Mouse (Mus musculus): ENCODE measurements around the gene Morn2.
"Not testable (repeated sequence)": the region's sequence is repeated elsewhere in the genome, so short reads cannot be mapped to it uniquely, and the experiment has no call there.

Morn2 gene

DNA sequence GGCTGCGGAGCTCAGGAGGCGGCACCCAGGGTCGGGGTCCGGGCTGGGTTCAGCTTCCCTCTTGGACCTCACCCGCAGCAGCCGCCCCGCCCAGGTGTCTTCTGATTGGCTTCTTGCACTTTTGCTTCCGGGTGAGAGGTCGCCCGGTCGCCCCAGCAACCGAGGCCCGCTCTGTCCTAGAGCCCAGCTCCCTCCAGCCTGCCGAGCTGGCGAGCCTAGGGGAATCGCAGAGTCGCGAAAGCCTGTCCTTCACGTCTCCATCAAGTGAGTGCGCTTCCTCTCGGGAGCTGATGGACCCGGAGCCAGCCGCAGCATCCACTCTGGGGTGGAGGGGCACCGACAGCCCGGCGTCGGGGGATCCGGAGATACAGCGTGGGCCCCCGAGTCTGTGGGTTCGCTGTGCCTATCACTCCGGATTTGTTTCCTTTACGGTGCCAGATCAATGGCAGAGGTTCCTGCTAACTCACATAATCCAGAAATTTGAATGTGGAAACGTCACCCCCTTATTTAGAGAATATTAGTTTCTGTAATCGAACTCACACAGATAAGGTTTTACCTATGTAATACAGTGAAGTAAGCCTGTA, at the start of gene Morn2, which contains the start of gene Dhx57:
TSS of gene Morn2 (plus strand) at position 130 of the 584 bp plus-strand sequence.
TSS of gene Dhx57 (minus strand) at position 403 of the 584 bp plus-strand sequence.
- peak; percentile 97 for DNase-seq

DNA sequence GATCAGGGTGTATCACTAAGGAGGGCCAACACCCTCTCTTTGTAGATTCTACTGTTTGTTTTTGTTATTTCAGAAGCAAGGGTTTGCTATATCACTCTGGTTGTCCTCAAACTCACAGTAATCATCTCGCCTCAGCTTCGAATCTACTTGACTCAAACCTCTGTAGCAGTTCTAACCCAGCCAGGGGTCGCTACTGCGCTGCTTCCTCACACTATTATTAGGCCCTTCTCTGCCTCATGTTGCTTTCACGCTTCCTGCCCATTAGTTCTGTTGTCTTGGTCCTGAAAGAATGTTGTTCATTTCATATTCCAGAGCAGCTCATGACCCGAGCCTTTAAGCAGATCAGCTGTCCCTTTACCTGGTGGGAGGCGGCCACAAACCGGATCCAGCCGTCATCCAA, 48.4 kb upstream of the Morn2 start:
- no peak for DNase-seq

DNA sequence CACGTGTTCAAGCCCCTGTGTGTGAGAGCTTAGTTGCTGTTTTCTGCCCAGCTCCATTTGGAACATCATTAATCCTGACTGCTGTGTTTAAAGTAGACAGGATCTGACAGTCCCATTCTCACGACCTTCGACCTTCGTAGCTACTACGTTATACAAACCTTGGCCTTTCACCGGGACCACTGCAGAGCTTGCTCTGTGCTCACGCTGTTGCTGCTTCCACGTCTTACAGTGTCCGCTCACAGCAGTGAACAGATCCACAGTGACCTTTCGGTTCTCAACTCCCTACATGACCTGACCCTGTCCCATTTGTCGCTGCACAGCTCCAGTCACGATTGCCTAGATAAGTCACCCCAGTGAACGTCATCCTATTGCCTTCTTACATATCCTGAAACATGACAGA, 46.9 kb upstream of the Morn2 start:
- peak; percentile 47 for DNase-seq

DNA sequence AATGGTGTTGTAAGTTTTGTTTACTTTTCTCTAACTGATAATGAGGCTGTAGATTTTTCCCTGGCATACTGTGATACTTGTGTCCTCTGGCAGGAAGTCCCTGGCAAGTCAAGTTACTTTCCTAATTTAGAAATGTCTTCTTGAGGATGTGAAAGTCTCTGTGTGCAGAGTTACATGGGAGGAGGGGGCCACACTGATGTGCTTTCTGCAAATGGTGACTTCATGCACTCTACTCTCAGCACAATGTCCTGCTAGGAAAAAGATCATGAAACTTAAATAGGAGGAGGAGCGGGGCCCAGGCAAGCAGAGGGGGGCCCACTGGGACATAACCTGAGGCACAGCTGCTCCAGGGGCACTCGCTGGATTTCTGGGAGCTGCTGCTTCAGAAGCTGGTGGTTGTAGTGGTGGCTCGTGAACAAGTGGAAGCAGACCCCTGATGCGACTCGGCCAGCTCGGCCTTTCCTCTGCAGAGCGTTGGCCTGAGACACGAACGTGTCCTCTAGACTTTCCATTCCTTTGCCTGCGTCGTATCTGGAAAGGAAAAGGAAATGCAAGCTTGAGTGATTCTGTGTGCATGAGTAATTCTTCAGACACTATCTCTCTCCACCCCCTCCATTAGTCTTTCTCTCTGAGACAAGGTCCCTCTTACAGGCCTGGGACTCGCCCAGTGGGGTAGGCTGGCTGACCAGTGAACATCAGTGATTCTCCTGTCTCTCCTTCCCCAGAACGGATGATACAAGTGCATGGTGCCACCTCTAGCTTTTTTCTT, 37.1 kb upstream of the Morn2 start:
- DNase-seq: no peak

DNA sequence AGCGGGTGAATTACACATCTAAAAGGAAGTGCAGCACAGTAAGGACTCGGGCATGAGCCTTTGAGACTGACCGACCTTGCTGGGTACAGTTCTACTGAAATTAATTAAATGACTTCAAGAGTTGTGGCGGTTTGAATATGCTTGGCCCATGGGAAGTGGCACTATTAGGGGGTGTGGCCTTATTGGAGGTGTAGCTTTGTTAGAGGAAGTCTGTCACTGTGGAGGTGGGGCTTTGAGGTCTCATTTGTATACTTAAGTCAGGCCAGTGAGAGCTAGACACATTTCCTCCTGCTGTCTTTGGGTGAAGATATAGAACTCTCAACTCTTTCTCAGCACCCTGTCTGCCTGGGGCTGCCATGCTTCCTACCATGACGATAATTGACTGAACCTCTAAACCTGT, 35.6 kb upstream of the Morn2 start:
- DNase-seq: no peak

DNA sequence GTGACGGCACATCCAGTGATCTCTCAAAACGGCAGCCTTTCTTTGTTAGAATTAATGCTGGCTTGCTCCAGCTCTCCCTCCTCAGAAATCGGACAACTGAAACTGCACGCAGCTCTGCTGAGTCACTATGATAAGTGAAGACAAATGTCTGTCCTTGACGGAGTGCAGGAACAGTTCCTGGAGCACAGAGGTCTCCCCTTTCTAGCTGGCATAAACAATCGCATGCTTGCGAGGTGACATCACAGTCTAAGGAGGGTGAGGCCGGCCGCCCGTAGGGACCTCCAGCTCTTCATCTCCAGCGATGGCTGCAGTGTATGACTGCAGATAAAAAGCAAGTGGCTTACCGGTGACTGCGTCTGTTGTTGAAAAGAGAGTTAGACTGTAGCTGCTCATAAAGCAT, 34.8 kb upstream of the Morn2 start:
- peak; percentile 47 for DNase-seq

DNA sequence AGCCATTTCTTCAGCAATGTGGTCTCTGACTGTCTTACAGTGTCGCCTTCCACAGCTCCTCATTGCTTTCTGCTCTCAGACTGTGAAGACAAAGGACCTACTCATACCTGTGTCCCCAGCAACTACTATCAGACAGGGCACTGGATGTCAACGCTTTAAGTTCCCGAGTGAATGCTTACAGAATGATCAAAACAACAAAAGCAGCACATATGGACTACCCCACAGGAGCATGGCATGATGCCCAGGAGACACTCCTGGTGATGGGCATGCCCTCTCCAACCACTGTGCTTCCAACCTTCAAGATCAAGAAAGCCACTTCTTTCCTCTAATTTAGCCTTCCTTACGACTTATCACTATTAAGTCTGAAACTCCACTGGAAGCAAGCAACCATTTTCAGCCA, 22.9 kb upstream of the Morn2 start:
- no peak for DNase-seq

DNA sequence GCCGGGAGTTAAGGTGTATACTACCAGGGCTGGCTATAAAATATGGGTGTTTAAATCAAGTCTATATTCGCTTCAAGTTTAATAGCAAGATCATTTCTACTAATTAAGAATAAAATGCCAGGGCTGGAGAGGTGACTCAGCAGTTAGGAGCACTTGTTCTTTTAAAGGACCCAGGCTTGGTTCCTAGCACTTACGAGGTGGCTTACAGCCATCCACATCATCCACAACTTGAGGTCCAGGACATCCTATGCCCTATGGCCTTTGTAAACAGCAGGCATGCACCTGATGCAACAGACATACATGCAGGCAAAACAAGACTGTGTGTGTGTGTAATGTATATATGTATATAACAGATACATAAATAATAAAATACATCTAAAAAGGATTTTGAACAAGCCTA, 21.9 kb upstream of the Morn2 start:
- DNase-seq: no peak

DNA sequence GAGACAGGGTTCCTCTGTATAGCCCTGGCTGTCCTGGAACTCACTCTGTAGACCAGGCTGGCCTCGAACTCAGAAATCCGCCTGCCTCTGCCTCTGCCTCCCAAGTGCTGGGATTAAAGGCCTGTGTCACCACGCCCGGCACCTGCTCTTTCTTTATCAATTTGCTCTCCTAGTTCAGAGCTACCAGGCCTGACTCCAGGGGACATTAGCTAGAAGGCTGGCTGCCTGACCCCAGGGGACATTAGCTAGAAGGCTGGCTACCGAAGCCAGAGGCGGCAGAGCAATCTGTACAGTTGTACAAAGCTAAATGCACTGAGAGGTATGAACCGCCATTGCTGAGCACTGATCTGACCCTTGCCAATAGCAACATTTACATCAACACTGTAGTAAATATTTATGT, 19.4 kb upstream of the Morn2 start:
- DNase-seq: not testable (repeated sequence)

DNA sequence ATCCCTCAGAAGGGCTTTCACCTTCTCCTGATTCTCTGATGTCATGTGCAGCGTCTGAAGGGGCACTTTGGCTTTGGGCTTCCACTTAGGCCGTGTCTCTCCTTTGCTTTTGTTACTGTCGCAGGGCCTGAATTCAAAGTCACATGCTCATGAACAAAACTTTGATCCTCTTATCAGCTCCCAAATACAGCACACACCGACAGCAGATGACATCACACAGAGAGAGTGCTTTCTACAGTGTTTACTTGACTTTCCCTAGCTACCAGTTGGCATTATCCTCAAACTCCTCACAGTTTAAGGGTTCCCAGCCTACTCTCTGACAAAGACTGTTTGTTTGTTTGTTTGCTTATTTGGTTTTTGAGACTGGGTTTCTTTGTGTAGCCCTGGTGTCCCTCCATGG, 11.7 kb upstream of the Morn2 start:
- DNase-seq: no peak

DNA sequence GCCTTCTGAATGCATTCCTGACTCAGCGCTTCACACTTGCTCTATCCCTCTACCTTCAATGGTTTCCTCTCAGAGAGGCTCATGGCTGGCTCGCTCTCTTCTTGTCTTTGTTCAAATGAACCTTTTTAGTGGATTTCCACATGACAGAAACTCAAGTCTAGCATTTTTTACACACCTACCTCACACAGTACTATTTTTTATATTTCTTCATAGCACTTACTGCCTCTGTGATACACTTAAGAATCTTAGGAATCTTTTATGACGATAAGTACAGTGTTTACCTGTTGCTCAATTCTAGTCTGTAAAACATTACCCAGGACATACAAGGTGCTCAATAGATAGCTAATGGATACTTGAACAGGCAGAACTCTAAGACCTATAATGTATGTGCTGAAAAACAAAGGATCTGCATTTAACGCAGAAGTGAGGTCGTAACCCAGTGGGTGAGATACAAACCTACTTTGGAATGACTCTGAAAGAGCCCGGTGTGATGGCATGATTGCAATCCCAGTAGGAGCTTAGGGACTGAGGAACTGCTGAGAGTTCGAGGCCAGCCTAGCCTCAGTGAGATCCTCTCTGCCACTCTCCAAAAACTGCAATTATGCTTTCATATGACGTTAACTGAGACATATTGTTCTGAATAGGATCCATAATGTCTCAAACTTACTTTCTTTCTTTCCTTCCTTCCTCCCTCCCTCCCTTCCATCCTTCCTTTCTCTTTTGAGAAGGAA, 10.5 kb upstream of the Morn2 start:
- no peak for DNase-seq

DNA sequence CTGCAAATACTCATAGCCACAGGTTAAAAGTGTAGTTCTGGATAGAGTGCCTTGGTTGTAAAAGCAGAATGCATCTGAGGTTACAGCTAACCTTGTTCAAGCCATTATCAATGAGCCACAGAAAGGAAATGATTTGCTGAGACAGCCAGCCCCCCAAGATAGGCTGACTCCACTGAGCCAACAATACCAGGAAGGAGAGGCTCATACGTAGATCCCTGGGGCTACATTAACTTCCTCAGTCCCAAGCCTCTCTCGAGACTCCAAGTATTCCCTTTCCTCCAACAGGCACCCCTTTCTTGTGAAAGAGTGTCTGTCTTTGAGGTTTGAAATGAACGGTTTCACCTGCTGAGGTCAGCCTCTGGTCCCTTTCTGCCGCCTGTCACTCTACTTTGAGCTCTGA, 5.6 kb upstream of the Morn2 start:
- DNase-seq: no peak

DNA sequence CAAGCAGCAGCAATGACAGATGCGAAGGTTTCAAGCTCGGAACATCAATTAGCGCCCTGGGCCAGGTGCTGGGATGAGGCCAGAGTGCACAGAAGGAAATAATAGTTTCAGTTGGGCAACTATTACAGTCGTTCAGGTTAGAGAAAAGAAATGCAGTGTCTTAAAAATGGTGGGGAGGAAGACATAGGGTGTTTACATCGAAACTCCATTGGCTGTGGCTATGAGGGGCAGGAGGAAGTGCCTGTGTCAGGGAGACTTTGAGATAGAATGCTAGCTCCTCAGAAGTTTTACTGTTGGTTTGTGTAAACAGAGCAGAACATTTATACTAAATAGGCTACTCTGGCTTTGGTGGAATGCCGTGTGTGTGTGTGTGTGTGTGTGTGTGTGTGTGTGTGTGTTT, 2.0 kb upstream of the Morn2 start:
- no peak for DNase-seq

DNA sequence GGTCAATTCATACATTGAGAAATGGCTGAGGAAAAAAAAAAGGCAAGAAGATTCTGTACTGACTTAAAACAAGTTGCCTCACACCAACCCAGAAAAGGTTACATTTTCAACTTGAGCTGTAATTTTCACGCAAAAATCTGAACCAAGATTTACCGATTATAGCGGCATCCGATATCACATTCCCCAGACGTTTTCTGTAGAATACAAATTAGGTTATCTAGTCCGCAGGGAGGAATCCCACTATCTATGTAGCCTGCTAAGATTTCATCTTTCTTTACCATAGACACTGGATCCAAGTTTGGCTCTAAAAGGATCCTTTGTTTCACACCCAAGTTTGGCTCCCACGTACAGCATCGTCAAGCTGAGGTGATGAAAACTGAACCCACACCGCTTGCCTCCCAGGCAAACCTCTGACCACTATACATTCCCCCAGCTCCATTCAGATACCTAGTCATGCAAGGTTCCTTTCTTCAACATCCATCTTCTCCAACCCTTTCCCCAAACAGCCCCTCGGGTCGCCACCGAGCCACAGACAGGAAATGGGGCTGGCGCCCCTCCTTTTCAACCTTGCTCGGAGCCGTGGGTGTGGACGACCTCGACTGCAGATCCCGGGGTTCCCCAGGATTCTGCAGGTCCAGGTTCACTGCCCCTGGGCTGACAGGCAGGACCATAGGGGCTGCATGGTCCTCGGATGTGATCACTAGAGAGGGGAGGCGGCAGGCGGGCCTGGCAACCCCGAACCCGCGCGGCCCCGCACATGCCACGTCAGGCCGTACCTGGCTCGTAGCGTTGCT, 526 bp upstream of the Morn2 start:
- no peak for DNase-seq

DNA sequence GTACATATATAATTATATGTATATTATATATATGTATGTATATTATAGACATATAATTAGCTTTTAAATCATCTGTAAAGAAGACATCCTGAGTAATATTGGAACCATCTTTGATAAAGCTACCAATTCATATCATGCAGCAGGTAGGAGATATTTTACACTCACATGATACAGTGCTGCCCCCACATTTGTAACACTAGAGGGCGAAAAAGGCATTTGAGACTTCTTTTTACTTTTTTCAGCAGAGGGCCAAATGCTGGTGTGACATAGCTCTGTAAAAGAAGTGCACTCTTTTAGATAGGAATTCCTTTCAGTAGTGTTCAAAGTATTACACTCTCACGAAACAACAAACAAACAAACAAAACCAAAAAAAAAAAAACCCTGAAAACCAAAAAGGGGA, 1.1 kb downstream of the Morn2 start:
- DNase-seq: peak; percentile 80

DNA sequence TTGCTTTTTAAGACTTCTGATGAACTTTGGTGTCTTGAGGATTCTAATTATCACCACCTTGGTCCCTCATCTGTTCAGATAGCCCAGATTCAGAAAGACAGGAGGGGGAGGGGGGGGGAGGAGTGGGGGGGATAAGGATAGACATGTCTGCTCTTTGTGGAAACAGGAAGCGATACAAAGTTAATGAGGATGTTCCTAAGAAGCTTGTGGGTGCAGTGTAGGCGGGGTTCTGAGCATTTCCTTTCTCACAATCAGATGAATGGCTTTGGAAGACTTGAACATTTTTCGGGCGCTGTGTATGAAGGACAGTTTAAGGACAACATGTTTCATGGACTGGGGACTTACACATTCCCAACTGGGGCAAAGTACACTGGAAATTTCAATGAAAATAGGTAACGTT, 5.3 kb downstream of the Morn2 start:
- no peak for DNase-seq

DNA sequence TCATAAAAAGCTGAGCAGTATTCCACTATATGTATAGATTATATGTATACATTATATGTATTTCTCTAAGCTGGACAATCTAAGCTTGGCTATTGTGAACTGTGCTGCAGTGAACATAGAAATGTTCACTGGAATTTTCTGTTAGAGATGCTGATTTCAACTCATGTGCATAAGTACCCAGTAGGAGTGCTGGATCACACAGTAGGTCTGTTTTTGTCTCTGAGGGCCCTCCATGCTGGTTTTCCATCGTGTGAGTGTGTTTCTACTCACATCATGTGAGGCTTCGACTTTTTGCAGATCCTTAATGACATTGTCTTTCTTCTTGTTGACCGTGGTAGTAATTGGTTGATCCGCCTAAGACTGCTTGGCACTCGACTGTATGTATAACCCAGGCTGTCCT, 8.8 kb downstream of the Morn2 start:
- DNase-seq: no peak

DNA sequence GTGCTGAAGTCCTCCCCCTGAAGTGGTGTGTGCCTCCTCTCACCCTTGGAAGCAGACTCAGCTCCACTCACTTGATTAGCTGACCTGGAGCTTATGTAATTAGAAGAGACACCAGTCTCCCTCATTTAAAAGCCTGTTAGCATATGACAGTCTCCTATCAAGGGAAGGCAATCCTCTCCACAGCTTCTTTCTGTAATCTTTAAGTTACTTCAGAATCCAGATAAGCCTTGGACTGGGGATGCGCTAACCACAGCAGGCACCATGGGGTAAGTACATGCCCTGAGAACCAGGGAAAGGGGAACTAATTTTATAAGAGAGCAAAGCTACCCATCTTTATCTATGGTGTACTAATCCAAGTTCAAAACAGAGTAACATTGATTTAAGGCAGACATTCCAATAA, 17.2 kb downstream of the Morn2 start, which contains the start of gene Arhgef33:
TSS of gene Arhgef33 (plus strand) at position 157 of the 400 bp plus-strand sequence.
- no peak for DNase-seq

DNA sequence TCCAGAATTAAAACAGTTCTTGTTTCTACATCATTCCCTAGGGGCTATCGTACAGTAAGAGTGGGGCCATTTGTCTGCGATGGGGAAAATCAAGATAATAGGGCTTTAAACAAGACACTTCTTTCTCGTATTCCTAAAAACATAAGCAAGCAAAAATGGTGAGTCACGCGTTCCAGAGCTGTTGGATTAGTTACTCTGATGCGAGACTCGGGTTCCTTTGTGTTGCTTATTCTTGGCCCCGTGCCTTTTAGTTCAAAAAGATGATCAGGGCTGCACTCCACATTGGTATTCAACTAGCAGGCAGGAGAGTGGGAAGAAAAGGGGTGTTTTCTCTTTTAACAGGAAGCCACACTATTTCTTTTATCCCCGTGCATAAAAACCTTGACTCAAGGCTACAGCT, 21.8 kb downstream of the Morn2 start:
- DNase-seq: no peak

DNA sequence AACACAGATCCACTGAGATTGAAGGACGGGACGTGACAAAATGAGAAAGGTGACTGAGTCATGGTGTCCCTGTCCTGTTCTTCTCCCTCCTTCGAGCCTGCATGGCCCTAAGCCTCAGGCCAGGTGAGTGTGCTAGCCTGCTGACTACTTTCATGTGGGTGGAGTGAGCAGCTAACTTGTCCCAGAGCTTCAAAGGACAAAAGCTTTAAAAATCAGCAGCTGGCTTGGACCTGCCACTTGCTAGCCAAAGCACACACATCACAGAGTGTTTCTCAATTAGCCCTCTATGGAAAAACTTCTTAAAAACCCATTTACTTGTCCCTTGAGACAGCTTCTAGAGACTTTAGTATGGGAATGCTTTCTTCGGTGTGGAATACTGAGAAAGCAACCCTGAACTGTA, 22.4 kb downstream of the Morn2 start:
- no peak for DNase-seq

DNA sequence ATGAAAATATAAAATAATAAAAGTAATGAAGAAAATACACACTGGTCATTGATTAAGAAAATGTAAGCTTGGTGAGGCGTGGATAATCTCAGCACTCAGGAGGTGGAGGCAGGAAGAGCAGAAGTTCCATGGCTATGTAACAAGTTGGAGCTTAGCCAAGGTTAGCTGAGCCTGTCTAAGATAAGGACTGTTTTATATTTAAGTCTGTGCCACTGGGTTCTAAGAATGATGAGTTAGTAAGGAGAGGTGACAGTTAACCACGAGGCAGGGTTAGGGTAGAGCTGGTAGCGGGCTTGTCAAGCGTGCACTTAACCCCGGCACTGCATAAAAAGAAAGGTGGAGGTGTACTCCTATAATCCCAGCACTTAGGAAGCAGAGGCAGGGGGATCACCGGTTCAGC, 32.2 kb downstream of the Morn2 start:
- no peak for DNase-seq

DNA sequence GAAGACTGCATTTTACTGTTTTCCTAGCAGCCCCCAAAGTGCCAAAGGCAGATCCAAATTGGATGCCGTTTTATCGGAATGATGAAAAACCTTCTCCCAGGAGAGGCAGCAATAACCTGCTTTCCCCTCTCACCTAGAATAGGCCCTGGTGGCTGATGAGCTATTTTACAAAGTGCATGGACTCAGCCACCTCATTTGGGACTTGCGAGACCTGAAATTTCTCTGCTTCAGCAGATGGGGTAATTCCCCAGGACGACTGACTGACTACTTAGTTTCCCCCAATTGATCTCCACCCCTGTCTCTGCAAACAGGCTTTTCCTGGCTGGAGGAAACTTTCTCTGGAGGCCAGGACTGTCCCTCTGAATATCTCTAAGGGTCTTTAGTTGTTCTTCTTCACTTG, 33.0 kb downstream of the Morn2 start:
- no peak for DNase-seq

DNA sequence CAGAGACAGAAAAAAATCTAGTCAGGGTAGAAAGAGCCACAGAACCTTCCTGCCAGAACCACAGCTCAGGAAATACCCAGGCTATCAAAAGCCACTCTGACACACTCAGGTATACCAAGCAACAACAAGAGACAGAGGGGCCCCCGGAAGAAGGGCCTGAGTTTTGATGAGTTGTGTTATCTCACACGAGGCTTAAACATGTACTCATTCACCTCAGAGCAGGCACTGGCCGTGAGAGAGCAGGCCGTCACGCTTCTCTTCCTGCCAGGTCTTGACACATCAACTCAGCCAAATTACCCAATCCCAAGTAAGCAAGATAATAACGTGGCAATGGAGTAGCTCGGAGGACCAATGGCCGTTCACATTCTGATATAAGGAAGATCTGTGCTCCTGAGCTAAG, 33.7 kb downstream of the Morn2 start:
- no peak for DNase-seq

Measured in embryo, embryonic 11 days (tissue).